Mouse (Mus musculus): Measurements from ENCODE around the gene Ajm1. TPM values are rescaled to one million over a fixed set of nuclear protein-coding genes. Genes with fewer than 3 reads are reported as not detected.

Ajm1 gene
- polyA plus RNA-seq, 1 experiment from 2014 or later = 0.29 TPM

DNA sequence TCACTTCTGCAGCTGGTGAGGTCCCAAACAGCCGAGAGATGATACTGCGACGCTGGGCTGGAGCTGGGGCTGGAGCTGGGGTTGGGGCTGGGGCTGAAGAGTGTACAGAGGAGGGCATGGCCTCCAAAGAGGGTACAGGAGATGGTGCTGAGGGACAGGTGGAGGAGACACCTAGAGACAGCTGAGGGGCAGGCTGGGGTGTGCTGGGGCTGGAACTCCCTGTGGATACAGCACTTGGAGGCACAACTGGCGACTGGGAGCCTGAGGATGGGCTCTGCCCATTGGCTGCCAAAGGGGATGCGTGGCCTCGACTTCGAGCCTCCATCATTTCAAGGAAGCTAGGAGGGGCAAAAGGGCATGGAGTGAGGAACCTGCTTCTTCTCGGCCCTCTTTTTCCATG is 5.7 kb upstream of the Ajm1 start:
- no peaks in the 10 kb centered on the region for H3K4me1 ChIP-seq (replicated peaks; ENCODE audit: control insufficient read depth, insufficient read depth)
- no peak for DNase-seq (ENCODE audit: low spot score)
- no peak for ATAC-seq (ENCODE audit: low FRiP score, low TSS enrichment)
- 94% methylated on average over 8 of the region's 8 CpGs for WGBS
- peaks cover 16% of the 10 kb centered on the region for H3K36me3 ChIP-seq (ENCODE audit: control insufficient read depth, insufficient read depth, low read length)
- H3K9ac ChIP-seq (ENCODE audit: low read length) = no peak overlapping the region
- H3K9me3 ChIP-seq (ENCODE audit: control insufficient read depth, low read length) = no peaks in the 10 kb centered on the region
- H3K4me2 ChIP-seq (replicated peaks; ENCODE audit: low read depth) = no peak overlapping the region
- H3K27me3 ChIP-seq (ENCODE audit: control insufficient read depth, insufficient read depth, low read length) = no peaks in the 10 kb centered on the region
- H3K27ac ChIP-seq (replicated peaks) = no peak overlapping the region
- TF ChIP-seq CTCF (IDR thresholded peaks at IDR 0.05; ENCODE audit: low read depth) = no peak
- no peak for TF ChIP-seq EP300 (optimal IDR thresholded peaks at IDR 0.05)
- H3K4me3 ChIP-seq (ENCODE audit: low read depth, low read length) = no peak overlapping the region

DNA sequence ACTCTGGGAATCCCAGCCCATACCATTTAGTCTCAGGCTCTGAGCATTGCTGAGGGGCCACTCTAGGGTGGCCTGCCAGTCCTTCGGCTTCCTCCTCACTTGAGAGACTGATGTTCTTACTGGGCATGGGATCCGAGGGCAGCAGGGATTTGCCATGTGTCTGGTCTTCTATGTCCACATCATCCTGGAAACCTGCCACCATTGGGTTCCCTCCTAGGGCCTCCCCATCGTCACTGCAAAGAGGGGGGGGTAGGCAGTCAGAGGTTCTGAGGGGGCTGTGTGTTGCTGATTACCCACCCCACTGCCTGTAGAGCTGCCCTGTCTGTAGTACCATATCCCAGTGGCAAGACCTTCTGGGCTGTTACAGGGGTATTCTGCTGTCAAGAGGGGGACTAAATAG is 4.0 kb upstream of the Ajm1 start:
- no peaks in the 10 kb centered on the region for H3K9me3 ChIP-seq (ENCODE audit: control insufficient read depth, low read length)
- DNase-seq (ENCODE audit: low spot score) = no peak
- WGBS = 79% methylated on average over 3 of the region's 3 CpGs
- TF ChIP-seq EP300 (optimal IDR thresholded peaks at IDR 0.05) (no peak), CTCF (IDR thresholded peaks at IDR 0.05; ENCODE audit: low read depth) (no peak)
- no peak for ATAC-seq (ENCODE audit: low FRiP score, low TSS enrichment)
- 0 out of 2 replicates have a peak, but pooled peaks cover 5% of the 10 kb centered on the region for H3K4me1 ChIP-seq (replicated peaks; ENCODE audit: control insufficient read depth, insufficient read depth)
- no peaks in the 10 kb centered on the region for H3K27me3 ChIP-seq (ENCODE audit: control insufficient read depth, insufficient read depth, low read length)
- peaks cover 10% of the 10 kb centered on the region for H3K36me3 ChIP-seq (ENCODE audit: control insufficient read depth, insufficient read depth, low read length)
- no peak overlapping the region for H3K27ac ChIP-seq (replicated peaks)
- no peak overlapping the region for H3K4me3 ChIP-seq (ENCODE audit: low read depth, low read length)
- H3K9ac ChIP-seq (ENCODE audit: low read length) = no peak overlapping the region
- no peak overlapping the region for H3K4me2 ChIP-seq (replicated peaks; ENCODE audit: low read depth)

DNA sequence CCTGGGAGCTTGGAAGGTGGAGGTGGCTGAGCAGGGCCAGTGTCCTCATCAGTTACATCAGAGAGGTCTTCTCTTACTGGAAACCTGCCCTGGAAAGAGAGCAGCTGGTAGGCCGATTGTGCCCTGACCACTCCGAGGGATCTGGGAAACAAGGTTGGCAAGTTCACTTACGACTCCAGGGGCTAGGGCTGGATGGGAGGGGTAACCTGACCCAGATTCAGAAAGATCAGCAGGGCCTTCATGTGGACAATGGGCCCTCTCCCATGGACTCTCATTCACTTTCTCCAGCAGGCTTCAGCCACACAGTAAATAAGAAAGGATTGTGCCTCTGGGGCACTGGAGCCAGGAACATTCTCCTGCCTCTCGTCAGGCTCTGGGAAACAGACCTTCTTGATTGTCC is 3.3 kb upstream of the Ajm1 start:
- Histone ChIP-seq H3K27me3 (ENCODE audit: control insufficient read depth, insufficient read depth, low read length) (peaks cover 2% of the 10 kb centered on the region), H3K9me3 (ENCODE audit: control insufficient read depth, low read length) (no peaks in the 10 kb centered on the region), H3K9ac (ENCODE audit: low read length) (no peak overlapping the region), H3K4me2 (replicated peaks; ENCODE audit: low read depth) (no peak overlapping the region), H3K27ac (replicated peaks) (no peak overlapping the region), H3K4me3 (ENCODE audit: low read depth, low read length) (no peak overlapping the region), H3K4me1 (replicated peaks; ENCODE audit: control insufficient read depth, insufficient read depth) (peaks cover 5% of the 10 kb centered on the region; the same call in 1 of the 2 replicates), H3K36me3 (ENCODE audit: control insufficient read depth, insufficient read depth, low read length) (peaks cover 7% of the 10 kb centered on the region)
- no peak for DNase-seq (ENCODE audit: low spot score)
- ATAC-seq (ENCODE audit: low FRiP score, low TSS enrichment) = no peak
- WGBS = 73% methylated on average over 4 of the region's 4 CpGs
- TF ChIP-seq EP300 (optimal IDR thresholded peaks at IDR 0.05) (no peak), CTCF (IDR thresholded peaks at IDR 0.05; ENCODE audit: low read depth) (no peak)

DNA sequence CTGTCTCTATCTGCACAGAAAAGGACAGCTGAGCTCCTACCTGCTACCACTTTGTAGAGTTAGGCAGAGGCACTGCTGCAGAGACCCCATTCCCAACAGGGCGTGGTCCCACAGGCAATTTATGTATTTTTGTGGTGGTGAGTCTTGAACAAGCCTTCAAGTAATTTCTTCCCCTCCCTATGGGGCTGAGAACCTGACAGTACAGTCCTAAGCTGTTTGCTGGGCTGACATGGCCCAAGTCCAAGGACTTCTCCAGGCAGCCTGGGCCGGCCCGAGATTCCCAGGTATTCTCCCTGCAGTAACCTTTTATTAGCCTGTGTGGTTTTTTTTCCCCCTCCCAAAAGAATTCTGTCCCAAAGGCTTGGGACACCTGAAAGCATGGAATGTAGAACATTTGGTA is 2.6 kb upstream of the Ajm1 start:
- H3K27me3 ChIP-seq (ENCODE audit: control insufficient read depth, insufficient read depth, low read length) = peaks cover 9% of the 10 kb centered on the region
- 82% methylated on average over 3 of the region's 3 CpGs for WGBS
- peaks cover 7% of the 10 kb centered on the region for H3K36me3 ChIP-seq (ENCODE audit: control insufficient read depth, insufficient read depth, low read length)
- no peak overlapping the region for H3K4me2 ChIP-seq (replicated peaks; ENCODE audit: low read depth)
- DNase-seq (ENCODE audit: low spot score) (no peak), ATAC-seq (ENCODE audit: low FRiP score, low TSS enrichment) (no peak)
- no peak overlapping the region for H3K27ac ChIP-seq (replicated peaks)
- H3K9me3 ChIP-seq (ENCODE audit: control insufficient read depth, low read length) = no peaks in the 10 kb centered on the region
- no peak overlapping the region for H3K4me3 ChIP-seq (ENCODE audit: low read depth, low read length)
- TF ChIP-seq CTCF (IDR thresholded peaks at IDR 0.05; ENCODE audit: low read depth) = no peak
- no peak for TF ChIP-seq EP300 (optimal IDR thresholded peaks at IDR 0.05)
- H3K4me1 ChIP-seq (replicated peaks; ENCODE audit: control insufficient read depth, insufficient read depth) = peaks cover 8% of the 10 kb centered on the region; the same call in 1 of the 2 replicates
- H3K9ac ChIP-seq (ENCODE audit: low read length) = no peak overlapping the region

DNA sequence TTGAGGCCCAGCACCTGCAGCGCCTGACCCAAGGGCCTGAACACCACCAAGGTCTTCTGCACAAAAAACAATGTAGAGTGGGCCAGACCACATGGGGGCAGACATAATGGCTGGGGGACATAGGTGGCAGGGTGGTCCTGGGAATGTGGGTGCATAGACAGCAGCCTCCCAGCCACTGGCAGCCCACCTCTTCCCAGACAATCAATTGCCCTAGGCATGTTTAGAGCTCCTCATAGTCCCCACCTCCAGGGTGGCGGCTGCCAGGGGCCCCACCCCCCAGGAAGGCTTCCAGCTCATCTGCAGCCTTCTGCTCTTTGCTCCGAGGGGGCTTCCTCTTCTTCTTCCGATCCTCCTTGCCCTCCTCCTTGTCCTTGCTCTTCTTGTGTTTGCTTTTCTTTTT is 2.0 kb upstream of the Ajm1 start:
- DNase-seq (ENCODE audit: low spot score) = no peak
- H3K27me3 ChIP-seq (ENCODE audit: control insufficient read depth, insufficient read depth, low read length) = peaks cover 15% of the 10 kb centered on the region
- peaks cover 8% of the 10 kb centered on the region; the same call in 1 of the 2 replicates for H3K4me1 ChIP-seq (replicated peaks; ENCODE audit: control insufficient read depth, insufficient read depth)
- ATAC-seq (ENCODE audit: low FRiP score, low TSS enrichment) = no peak
- no peak overlapping the region for H3K9ac ChIP-seq (ENCODE audit: low read length)
- no peak overlapping the region for H3K27ac ChIP-seq (replicated peaks)
- H3K36me3 ChIP-seq (ENCODE audit: control insufficient read depth, insufficient read depth, low read length) = peaks cover 7% of the 10 kb centered on the region
- 44% methylated on average over 3 of the region's 4 CpGs for WGBS
- no peaks in the 10 kb centered on the region for H3K9me3 ChIP-seq (ENCODE audit: control insufficient read depth, low read length)
- no peak overlapping the region for H3K4me2 ChIP-seq (replicated peaks; ENCODE audit: low read depth)
- H3K4me3 ChIP-seq (ENCODE audit: low read depth, low read length) = no peak overlapping the region
- no peak for TF ChIP-seq CTCF (IDR thresholded peaks at IDR 0.05; ENCODE audit: low read depth)
- no peak for TF ChIP-seq EP300 (optimal IDR thresholded peaks at IDR 0.05)

DNA sequence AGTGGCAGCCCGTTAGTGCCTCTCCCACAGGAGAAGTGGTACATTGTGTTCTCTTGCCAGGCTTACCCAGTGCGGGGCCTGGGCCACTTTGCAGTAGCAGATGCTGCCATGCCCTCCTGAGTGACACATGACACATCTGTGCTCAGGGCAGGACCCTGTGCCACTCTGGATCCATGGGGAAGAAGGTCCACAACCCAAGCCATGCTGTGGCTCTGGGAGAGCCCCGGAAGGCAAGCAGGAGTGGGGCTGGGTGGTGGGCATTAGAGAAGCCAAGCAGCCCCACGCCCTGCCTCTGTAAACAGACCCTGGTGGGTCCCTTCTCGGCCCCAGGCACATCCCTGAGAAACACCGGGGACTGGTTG is 1.5 kb upstream of the Ajm1 start:
- DNase-seq (ENCODE audit: low spot score) (no peak), ATAC-seq (ENCODE audit: low FRiP score, low TSS enrichment) (no peak)
- no peak for TF ChIP-seq CTCF (IDR thresholded peaks at IDR 0.05; ENCODE audit: low read depth)
- TF ChIP-seq EP300 (optimal IDR thresholded peaks at IDR 0.05) = no peak
- H3K27me3 ChIP-seq (ENCODE audit: control insufficient read depth, insufficient read depth, low read length) = peaks cover 15% of the 10 kb centered on the region
- H3K9ac ChIP-seq (ENCODE audit: low read length) = no peak overlapping the region
- peaks cover 8% of the 10 kb centered on the region; the same call in 1 of the 2 replicates for H3K4me1 ChIP-seq (replicated peaks; ENCODE audit: control insufficient read depth, insufficient read depth)
- H3K4me3 ChIP-seq (ENCODE audit: low read depth, low read length) = no peak overlapping the region
- no peaks in the 10 kb centered on the region for H3K9me3 ChIP-seq (ENCODE audit: control insufficient read depth, low read length)
- WGBS = 67% methylated on average over 6 of the region's 6 CpGs
- peaks cover 7% of the 10 kb centered on the region for H3K36me3 ChIP-seq (ENCODE audit: control insufficient read depth, insufficient read depth, low read length)
- no peak overlapping the region for H3K4me2 ChIP-seq (replicated peaks; ENCODE audit: low read depth)
- no peak overlapping the region for H3K27ac ChIP-seq (replicated peaks)

Data from stomach, postnatal 0 days (tissue).